Mouse (Mus musculus): ENCODE results near the gene Dhx15. TPM values are rescaled to one million over a fixed set of nuclear protein-coding genes. Genes with fewer than 3 reads are reported as not detected.
A peak's percentile ranks its signal among the peaks of the same experiment; 100 is the strongest.

Gene Dhx15
- total and polyA plus RNA-seq, 2 experiments from 2014 or later = 47.9 to 83.1 TPM

DNA sequence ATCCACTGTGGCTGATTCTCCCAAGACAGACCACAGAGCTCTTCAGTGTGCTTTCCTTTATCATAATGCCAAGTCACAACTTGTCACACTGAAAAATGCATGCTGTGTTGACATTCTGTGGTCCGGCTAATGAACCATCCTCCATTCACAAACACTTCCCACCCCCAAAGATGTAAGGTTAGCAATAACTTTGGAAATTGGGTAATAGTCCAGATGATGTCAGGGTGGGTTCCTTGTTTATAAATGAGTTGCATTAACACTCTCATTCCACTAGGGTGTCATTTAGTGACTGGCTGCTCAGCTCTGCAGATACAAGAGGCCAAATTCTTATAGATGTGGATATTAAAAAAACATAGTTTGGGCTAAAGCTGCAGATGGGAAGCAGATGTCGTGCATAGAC, 71.1 kb downstream of the Dhx15 start:
- no peak overlapping the region for H3K4me2 ChIP-seq (ENCODE audit: low read depth, low read length)
- peaks cover 4% of the 10 kb centered on the region for H3K27me3 ChIP-seq (ENCODE audit: control insufficient read depth, insufficient read depth, low read length)
- no peak for DNase-seq (ENCODE audit: low spot score)
- no peak for ATAC-seq (ENCODE audit: insufficient read depth, low read depth)
- H3K4me3 ChIP-seq (ENCODE audit: low read depth, low read length) = no peak overlapping the region
- no peak overlapping the region for H3K9ac ChIP-seq (replicated peaks; ENCODE audit: low read depth, low read length)
- H3K36me3 ChIP-seq (replicated peaks; ENCODE audit: control insufficient read depth, insufficient read depth, low read length) = no peaks in the 10 kb centered on the region
- no peak for TF ChIP-seq EP300 (IDR thresholded peaks at IDR 0.05; ENCODE audit: low read depth)
- no peak for TF ChIP-seq CTCF (IDR thresholded peaks at IDR 0.05; ENCODE audit: low read depth)
- peaks cover 9% of the 10 kb centered on the region; the same call in 1 of the 2 replicates for H3K4me1 ChIP-seq (ENCODE audit: control insufficient read depth, insufficient read depth)
- no peaks in the 10 kb centered on the region for H3K9me3 ChIP-seq (replicated peaks; ENCODE audit: control insufficient read depth, low read length)
- no peak overlapping the region for H3K27ac ChIP-seq (ENCODE audit: low read depth)
- WGBS = 81% methylated on average over 2 of the region's 2 CpGs

DNA sequence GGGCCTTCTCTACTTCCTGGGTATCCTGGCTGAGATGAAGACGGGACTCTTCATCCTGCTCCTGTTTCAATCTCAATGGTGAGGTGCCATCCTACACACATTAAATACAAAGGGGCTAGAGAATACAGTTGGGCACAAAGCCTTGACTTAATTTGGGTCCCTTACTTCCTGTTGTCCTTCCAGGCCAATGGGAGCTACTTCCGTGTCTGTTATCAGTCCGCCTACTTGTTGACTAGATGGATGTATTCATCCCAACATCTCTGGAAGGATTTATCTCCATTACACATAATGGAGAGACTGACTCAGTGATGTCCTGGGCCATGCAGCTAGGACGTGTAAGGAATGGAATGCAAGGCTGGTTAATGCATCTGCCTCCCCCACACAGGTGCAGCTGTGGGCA, 72.5 kb downstream of the Dhx15 start:
- Histone ChIP-seq H3K27me3 (ENCODE audit: control insufficient read depth, insufficient read depth, low read length) (peaks cover 14% of the 10 kb centered on the region), H3K9ac (replicated peaks; ENCODE audit: low read depth, low read length) (no peak overlapping the region), H3K4me2 (ENCODE audit: low read depth, low read length) (no peak overlapping the region), H3K4me1 (ENCODE audit: control insufficient read depth, insufficient read depth) (peaks cover 10% of the 10 kb centered on the region; the same call in 1 of the 2 replicates), H3K9me3 (replicated peaks; ENCODE audit: control insufficient read depth, low read length) (no peaks in the 10 kb centered on the region), H3K4me3 (ENCODE audit: low read depth, low read length) (no peak overlapping the region), H3K27ac (ENCODE audit: low read depth) (no peak overlapping the region), H3K36me3 (replicated peaks; ENCODE audit: control insufficient read depth, insufficient read depth, low read length) (no peaks in the 10 kb centered on the region)
- no peak for DNase-seq (ENCODE audit: low spot score)
- TF ChIP-seq CTCF (IDR thresholded peaks at IDR 0.05; ENCODE audit: low read depth) = no peak
- TF ChIP-seq EP300 (IDR thresholded peaks at IDR 0.05; ENCODE audit: low read depth) = no peak
- no peak for ATAC-seq (ENCODE audit: insufficient read depth, low read depth)
- WGBS = 80% methylated on average over 4 of the region's 4 CpGs

DNA sequence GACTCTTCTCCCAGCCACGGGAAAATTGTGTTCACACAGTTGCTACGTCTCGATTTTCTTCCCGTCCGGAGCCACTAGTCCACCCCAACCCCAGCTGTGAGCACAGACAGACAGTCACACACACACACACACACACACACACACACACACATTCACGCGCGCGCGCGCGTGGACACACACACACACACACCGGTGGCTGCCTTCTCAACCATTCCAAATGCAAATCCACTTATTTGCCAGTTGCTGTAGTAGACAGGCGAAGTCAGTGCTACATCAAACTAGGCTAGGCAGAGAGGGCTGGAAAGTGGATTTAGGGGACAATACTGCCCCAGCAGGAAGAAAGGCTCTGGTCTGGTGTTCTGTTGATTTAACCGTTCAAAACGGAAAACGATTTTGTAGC, 73.9 kb downstream of the Dhx15 start:
- peak; percentile 27 for DNase-seq (ENCODE audit: low spot score)
- peak; percentile 5; the same call in 1 of the 2 replicates for ATAC-seq (ENCODE audit: insufficient read depth, low read depth)
- H3K4me1 ChIP-seq (ENCODE audit: control insufficient read depth, insufficient read depth) = peaks cover 12% of the 10 kb centered on the region; the same call in 1 of the 2 replicates
- H3K27ac ChIP-seq (ENCODE audit: low read depth) = peak overlapping the region; percentile 65; the same call in 1 of the 2 replicates
- no peaks in the 10 kb centered on the region for H3K9me3 ChIP-seq (replicated peaks; ENCODE audit: control insufficient read depth, low read length)
- H3K36me3 ChIP-seq (replicated peaks; ENCODE audit: control insufficient read depth, insufficient read depth, low read length) = no peaks in the 10 kb centered on the region
- no peak overlapping the region for H3K9ac ChIP-seq (replicated peaks; ENCODE audit: low read depth, low read length)
- H3K4me2 ChIP-seq (ENCODE audit: low read depth, low read length) = peak overlapping the region; percentile 99
- WGBS = 5% methylated on average over 17 of the region's 17 CpGs
- peaks cover 17% of the 10 kb centered on the region for H3K27me3 ChIP-seq (ENCODE audit: control insufficient read depth, insufficient read depth, low read length)
- no peak for TF ChIP-seq EP300 (IDR thresholded peaks at IDR 0.05; ENCODE audit: low read depth)
- TF ChIP-seq CTCF (IDR thresholded peaks at IDR 0.05; ENCODE audit: low read depth) = no peak
- peak overlapping the region; percentile 89 for H3K4me3 ChIP-seq (ENCODE audit: low read depth, low read length)

DNA sequence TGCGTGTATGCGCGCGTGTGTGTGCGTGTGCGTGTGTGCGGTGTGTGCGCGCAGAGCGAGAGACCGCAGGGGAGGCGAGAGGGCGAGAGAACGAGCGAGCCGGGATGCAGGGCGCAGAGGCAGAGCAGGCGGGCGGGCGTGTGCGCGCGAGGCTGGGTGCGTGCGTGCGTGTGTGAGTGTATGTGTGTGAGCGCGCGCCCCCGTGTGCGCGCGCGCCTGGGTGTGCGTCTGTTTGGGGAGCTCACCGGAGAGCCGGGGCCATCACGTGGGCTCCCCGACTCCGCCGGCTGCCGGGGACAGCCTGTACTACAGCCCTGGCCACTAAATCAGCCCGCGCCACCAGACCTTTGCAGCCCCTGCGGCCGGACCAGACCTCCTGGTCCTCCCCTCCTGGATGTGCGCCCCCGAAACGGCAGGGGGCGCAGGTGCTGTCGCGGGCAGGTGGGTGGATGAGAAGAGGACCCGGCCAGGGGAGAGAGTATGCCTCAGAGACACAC, 74.4 kb downstream of the Dhx15 start:
- DNase-seq (ENCODE audit: low spot score) = peak; percentile 82
- peak; percentile 68 for TF ChIP-seq CTCF (IDR thresholded peaks at IDR 0.05; ENCODE audit: low read depth)
- TF ChIP-seq EP300 (IDR thresholded peaks at IDR 0.05; ENCODE audit: low read depth) = no peak
- Histone ChIP-seq H3K4me1 (ENCODE audit: control insufficient read depth, insufficient read depth) (peaks cover 12% of the 10 kb centered on the region; the same call in 1 of the 2 replicates), H3K4me3 (ENCODE audit: low read depth, low read length) (peak overlapping the region; percentile 89), H3K9ac (replicated peaks; ENCODE audit: low read depth, low read length) (peak overlapping the region; percentile 60), H3K36me3 (replicated peaks; ENCODE audit: control insufficient read depth, insufficient read depth, low read length) (no peaks in the 10 kb centered on the region), H3K4me2 (ENCODE audit: low read depth, low read length) (peak overlapping the region; percentile 99), H3K27me3 (ENCODE audit: control insufficient read depth, insufficient read depth, low read length) (peaks cover 17% of the 10 kb centered on the region), H3K27ac (ENCODE audit: low read depth) (peak overlapping the region; percentile 65), H3K9me3 (replicated peaks; ENCODE audit: control insufficient read depth, low read length) (no peaks in the 10 kb centered on the region)
- ATAC-seq (ENCODE audit: insufficient read depth, low read depth) = peak; percentile 83
- 0% methylated on average over 30 of the region's 53 CpGs for WGBS

DNA sequence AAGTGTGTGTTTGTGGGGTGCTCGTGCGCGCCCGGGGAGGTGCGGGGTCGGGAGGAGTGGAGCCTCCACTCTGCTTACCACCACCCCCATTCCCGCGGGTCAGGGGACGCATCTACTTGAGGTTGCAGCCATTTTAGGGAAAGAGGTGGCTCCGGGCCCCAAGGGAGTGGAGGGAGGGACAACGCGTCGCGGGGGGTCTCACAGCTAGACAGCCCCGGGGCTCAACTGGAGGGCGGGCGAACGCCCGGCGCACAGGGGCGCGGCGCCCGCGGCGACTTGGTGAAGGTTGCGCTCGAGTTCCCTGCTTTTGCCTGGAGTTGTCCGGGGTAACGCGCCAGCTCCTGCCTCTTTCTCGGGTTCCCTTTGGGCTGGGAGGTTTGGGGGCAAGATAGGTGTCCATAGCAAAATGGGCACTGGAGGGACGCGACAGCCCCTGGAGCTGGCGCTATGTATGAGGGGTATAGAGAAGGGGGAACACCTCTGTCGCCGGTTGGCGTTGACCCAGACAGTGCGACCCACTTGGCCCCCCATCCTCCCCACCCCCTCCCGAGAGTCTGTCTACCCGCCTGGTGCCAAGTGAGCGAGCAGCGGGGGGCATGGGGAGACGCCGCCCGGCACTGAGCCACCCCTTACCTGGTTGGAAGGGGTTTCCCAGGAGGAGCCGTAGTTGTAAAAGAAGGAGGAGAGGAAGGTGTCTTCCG, 75.4 kb downstream of the Dhx15 start:
- Histone ChIP-seq H3K4me3 (ENCODE audit: low read depth, low read length) (peak overlapping the region; percentile 89), H3K27ac (ENCODE audit: low read depth) (no peak overlapping the region), H3K9ac (replicated peaks; ENCODE audit: low read depth, low read length) (peak overlapping the region; percentile 60), H3K36me3 (replicated peaks; ENCODE audit: control insufficient read depth, insufficient read depth, low read length) (no peaks in the 10 kb centered on the region), H3K4me1 (ENCODE audit: control insufficient read depth, insufficient read depth) (peaks cover 12% of the 10 kb centered on the region; the same call in 1 of the 2 replicates), H3K9me3 (replicated peaks; ENCODE audit: control insufficient read depth, low read length) (no peaks in the 10 kb centered on the region), H3K4me2 (ENCODE audit: low read depth, low read length) (peak overlapping the region; percentile 99), H3K27me3 (ENCODE audit: control insufficient read depth, insufficient read depth, low read length) (peaks cover 17% of the 10 kb centered on the region)
- ATAC-seq (ENCODE audit: insufficient read depth, low read depth) = no peak
- under 1% methylated on average over 48 of the region's 48 CpGs for WGBS
- TF ChIP-seq CTCF (IDR thresholded peaks at IDR 0.05; ENCODE audit: low read depth) (no peak), EP300 (IDR thresholded peaks at IDR 0.05; ENCODE audit: low read depth) (no peak)
- no peak for DNase-seq (ENCODE audit: low spot score)

Data from heart, postnatal 0 days (tissue).